Mouse (Mus musculus) central nervous system, embryonic 11.5 days (tissue): ENCODE measurements around the gene Cinp. TPM values are rescaled to one million over a fixed set of nuclear protein-coding genes. Genes with fewer than 3 reads are reported as not detected.

Experiments used
- polyA plus RNA-seq: library from polyadenylated mRNA; depleted of rRNA; stranded (reverse); fragments of >200 nt; gene quantifications from 2 replicates; pipeline ENCODE4 v1.2.3, GENCODE M21; 2012; rRNA removed

Cinp gene
- polyA plus RNA-seq = 61.3 and 71.8 TPM in 2 replicates

GRCm38 (mm10) chr12:110889036-110890020 is at the start of gene Cinp, which contains the start of gene Tecpr2:
Gene Cinp, minus strand, starts transcription at chr12:110889145.
Gene Tecpr2, plus strand, starts transcription at chr12:110889264.

GRCm38 (mm10) chr12:110850010-110850928 is 38.7 kb downstream of the Cinp start, which contains the start of gene Zfp839:
Gene Zfp839, plus strand, starts transcription at chr12:110850253.

GRCm38 (mm10) chr12:110840348-110841198 is 48.4 kb downstream of the Cinp start, which contains the start of gene Mok:
Gene Mok, minus strand, starts transcription at chr12:110840939.

Other genes with a start within 250 kb of the Cinp start
- gene 1700001K19Rik, start 206.5 kb downstream of the Cinp start, polyA plus RNA-seq = not detected in 2 replicates
- 533 and 634 TPM in 2 replicates for gene Hsp90aa1, start 186.4 kb downstream of the Cinp start, polyA plus RNA-seq
- 17.9 and 26.2 TPM in 2 replicates for gene Wdr20, start 151.2 kb downstream of the Cinp start, polyA plus RNA-seq
- gene Mok, start 48.2 kb downstream of the Cinp start, polyA plus RNA-seq = 8.1 and 12.3 TPM in 2 replicates
- 6.5 and 6.8 TPM in 2 replicates for gene Zfp839, start 38.9 kb downstream of the Cinp start, polyA plus RNA-seq
- 8.1 and 10.7 TPM in 2 replicates for gene Tecpr2, start 119 bp upstream of the Cinp start, polyA plus RNA-seq
- 13.7 and 14.8 TPM in 2 replicates for gene Ankrd9, start 89.9 kb upstream of the Cinp start, polyA plus RNA-seq
- gene Rcor1, start 150.2 kb upstream of the Cinp start, polyA plus RNA-seq = 16.5 and 22.9 TPM in 2 replicates